Mouse (Mus musculus) stomach, postnatal 0 days (tissue): ENCODE data around the gene Ptprh.

Experiments
- CTCF ChIP-seq: IDR thresholded peaks from 2 replicates; pipeline ENCODE4 v1.5.1; 2016; ENCODE audit warnings: antibody characterized with exemption, low read depth, mild to moderate bottlenecking, moderate library complexity
- EP300 ChIP-seq: optimal IDR thresholded peaks from 2 replicates; pipeline ENCODE3; 2016; ENCODE audit warnings: antibody characterized with exemption

- TF ChIP-seq CTCF, result no peak
- no peak for TF ChIP-seq EP300
Measured at GRCm38 (mm10) chr7:4603873-4604272, at the start of gene Ptprh.
